Mouse (Mus musculus): ENCODE measurements around the gene Metrnl.
A peak's percentile ranks its signal among the peaks of the same experiment; 100 is the strongest.
"Not testable (repeated sequence)": the region's sequence is repeated elsewhere in the genome, so short reads cannot be mapped to it uniquely, and the experiment has no call there.

Gene Metrnl

DNA sequence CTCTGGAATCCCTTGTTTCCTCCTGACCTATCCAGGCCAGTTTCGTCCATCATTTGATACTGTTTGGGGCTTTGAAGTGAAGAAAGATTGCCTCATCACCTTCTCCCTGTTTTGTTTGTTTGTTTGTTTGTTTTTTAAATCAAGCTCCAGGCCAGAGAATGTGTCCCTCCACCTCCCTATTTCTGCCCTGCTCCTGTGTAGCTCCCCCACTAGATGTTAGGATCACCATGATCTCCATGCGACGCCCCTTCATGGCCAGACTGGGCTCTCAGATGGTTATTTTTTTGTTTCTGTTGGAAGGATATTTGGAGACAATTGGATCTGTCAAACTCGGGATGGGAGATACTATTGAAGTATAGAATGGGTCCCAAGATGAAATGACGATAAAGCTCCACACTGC lies at the start of gene Metrnl:
Metrnl (plus strand) TSS at position 301 of the 400 bp plus-strand sequence.
- no peak for DNase-seq (ENCODE audit: low read depth, low spot score)

GRCm38 (mm10) chr11:121651556-121651955 lies 49.8 kb upstream of the Metrnl start:
- DNase-seq (ENCODE audit: low read depth, low spot score): no peak

GRCm38 (mm10) chr11:121651983-121652382 lies 49.4 kb upstream of the Metrnl start:
- DNase-seq (ENCODE audit: low read depth, low spot score): no peak

DNA sequence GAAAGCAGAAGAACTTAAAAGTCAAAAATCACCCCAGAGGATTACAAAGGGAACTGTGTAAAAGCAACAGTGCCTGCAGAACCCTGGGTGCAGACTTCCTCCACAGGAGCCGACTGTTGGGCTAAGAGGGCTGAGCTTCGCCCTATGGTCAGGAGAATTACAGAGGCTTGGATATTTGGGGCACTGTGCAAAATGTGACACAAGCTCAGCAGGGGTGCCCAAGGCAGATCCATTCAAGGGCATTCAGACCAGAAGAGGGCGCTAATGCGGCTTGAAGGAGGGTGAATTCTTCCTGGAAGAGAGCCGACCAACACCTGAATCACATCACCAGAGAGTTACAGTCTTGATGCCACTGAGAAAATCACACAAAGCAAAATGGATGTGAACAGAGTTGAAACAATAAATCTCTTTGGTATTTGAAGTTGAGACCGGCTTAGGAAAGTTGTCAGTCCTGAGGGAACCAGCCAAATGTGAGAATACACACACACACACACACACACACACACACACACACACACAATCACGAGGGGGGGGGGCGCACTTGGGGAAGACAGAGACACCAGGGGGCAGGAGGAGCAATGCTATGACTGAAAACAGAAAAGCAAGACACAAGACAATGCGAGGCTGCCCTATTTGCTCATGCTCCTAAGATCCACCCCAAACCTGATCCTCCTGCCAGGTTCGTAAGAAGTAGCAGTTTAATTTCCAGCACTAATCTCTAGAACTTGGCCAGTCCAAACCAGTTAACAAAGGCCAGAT lies 48.6 kb upstream of the Metrnl start:
- peak; percentile 83 for DNase-seq (ENCODE audit: low read depth, low spot score)

DNA sequence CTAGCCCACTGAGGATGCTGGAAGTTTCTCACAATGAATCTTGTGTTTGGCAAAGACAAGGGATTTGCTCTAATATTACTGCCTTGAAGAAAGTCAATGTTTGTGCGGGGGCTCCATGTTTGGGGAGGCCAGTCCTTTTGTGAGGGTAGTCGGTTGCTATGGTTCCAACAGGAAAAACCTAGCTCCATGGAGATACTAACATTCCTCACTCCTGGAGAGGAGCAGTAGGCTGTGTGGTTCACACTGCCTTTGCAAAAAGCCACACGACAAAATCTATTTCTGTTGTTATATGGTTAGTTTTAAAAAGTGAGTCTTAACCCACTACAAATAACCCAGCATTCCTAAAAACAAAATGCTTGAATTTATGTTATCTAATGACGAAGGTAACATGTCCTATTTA lies 47.7 kb upstream of the Metrnl start:
- no peak for DNase-seq (ENCODE audit: low read depth, low spot score)

- DNase-seq (ENCODE audit: low read depth, low spot score): no peak
Observed at GRCm38 (mm10) chr11:121654406-121654945, 46.9 kb upstream of the Metrnl start.

- peak; percentile 46 for DNase-seq (ENCODE audit: low read depth, low spot score)
Observed at GRCm38 (mm10) chr11:121655166-121655806, 46.1 kb upstream of the Metrnl start.

DNA sequence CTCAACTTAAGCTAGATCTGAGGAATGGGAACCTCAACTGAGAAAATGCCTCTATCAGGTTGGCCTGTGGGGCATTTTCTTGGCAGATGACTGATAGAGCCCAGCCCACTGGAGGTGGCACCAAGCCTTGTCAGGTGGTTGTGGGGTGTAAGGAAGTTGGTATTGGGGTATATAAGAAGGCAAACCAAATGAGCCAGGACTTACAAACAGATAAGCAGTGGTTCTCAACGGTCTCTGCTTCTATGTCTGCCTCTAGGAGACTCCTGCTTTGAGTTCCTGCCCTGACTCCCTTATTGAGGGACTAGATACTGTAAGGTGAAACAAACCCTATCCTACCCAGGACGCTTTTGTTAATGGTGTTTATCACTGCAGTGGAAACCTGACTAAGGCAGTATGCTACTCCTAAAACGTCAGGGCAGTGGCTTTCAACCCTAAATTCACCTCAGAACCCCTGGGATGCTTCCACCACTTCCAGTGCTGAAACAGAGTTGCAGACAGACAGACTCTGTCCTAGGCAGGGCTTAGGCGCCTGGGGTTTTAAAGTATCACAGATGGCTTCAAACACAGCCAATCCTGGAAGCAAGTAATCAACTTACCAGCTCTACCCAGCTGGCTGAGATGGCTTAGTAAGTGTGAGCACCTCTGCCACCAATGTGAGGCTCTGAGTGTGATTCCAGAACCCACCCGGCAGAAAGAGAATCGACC lies 45.4 kb upstream of the Metrnl start:
- DNase-seq (ENCODE audit: low read depth, low spot score): peak; percentile 21

GRCm38 (mm10) chr11:121658151-121658550 lies 43.2 kb upstream of the Metrnl start:
- DNase-seq (ENCODE audit: low read depth, low spot score): no peak

- not testable (repeated sequence) for DNase-seq (ENCODE audit: low read depth, low spot score)
Observed at GRCm38 (mm10) chr11:121660604-121661003, 40.7 kb upstream of the Metrnl start.

- no peak for DNase-seq (ENCODE audit: low read depth, low spot score)
Observed at GRCm38 (mm10) chr11:121661116-121661515, 40.2 kb upstream of the Metrnl start.

DNA sequence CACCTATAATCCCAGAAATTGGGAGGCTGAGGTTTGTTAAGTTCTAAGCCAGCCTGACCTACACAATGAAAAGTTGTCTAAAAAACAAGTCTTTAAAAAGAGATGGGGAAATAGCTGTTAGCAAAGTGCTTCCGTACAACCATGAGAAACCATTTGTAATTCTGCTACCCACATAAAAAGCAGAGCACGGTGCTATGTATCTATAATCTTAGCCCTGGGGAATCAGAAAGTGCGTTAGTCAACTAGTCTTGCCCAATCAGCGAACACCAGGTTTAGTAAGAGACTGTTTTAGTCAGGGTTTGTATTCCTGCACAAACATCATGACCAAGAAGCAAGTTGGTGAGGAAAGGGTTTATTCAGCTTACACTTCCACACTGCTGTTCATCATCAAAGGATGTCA lies 33.8 kb upstream of the Metrnl start:
- no peak for DNase-seq (ENCODE audit: low read depth, low spot score)

DNA sequence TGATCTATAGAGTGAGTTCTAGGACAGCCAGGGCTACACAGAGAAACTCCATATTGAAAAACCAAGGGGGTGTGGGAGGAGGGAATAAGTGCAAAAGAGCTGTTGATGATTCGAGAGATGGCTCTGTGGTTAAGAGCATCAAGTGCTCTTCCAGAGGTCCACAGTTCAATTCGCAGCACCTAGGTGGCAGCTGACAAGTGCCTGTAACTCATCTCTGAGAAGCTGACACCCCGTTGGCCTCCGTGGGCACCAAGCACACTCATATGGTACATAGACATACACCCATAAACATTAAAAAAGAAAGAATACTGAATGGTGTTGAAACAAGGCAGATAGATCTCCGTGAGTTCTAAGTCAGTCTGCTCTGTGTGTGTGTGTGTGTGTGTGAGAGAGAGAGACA lies 32.6 kb upstream of the Metrnl start:
- no peak for DNase-seq (ENCODE audit: low read depth, low spot score)

- DNase-seq (ENCODE audit: low read depth, low spot score): no peak
Observed at GRCm38 (mm10) chr11:121670926-121671325, 30.4 kb upstream of the Metrnl start.

- DNase-seq (ENCODE audit: low read depth, low spot score): no peak
Observed at GRCm38 (mm10) chr11:121672312-121672989, 28.9 kb upstream of the Metrnl start.

GRCm38 (mm10) chr11:121672990-121673572 lies 28.3 kb upstream of the Metrnl start, which contains the start of gene B3gntl1:
Gene B3gntl1 (minus strand): TSS chr11:121673153.
- DNase-seq (ENCODE audit: low read depth, low spot score): peak; percentile 99

- DNase-seq (ENCODE audit: low read depth, low spot score): no peak
Observed at GRCm38 (mm10) chr11:121673629-121674028, 27.7 kb upstream of the Metrnl start.

GRCm38 (mm10) chr11:121676836-121677235 lies 24.5 kb upstream of the Metrnl start:
- no peak for DNase-seq (ENCODE audit: low read depth, low spot score)

DNA sequence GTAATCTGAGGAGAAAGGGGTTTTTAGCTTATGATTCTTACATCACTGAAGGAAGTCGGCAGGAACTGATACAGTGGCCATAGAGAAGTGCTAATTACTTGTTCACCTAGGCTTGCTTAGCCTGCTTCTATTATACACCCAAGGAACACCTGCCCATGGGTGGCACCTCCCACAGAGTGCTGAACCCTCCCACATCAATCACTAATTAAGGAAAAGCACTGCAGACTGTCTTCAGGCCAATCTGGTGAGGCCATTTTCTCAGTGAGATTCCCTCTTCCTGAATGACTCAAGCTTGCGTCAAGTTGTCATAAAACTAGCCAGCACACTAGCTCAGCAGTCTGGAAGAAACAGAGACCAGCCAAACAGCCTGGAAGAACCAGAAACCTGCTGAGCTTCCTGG lies 21.8 kb upstream of the Metrnl start:
- no peak for DNase-seq (ENCODE audit: low read depth, low spot score)

DNA sequence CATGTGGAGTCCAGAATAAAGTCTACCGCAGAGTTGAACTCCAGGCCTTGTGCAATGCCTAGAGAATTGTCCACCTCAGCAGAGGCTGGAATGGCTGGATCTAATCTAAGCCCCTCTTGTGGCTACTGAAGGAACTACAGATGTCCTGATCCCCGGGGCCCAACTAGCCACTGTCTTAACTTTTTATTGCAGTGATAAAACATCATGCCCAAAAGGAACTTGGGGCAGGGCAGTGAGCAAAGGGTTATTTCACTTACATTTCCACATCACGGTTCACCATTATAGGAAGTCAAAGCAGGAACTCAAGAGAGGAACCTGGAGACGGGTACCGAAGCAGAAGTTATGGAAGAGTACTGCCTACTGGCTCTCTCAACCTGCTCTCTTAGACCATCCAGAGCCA lies 20.6 kb upstream of the Metrnl start:
- peak; percentile 49 for DNase-seq (ENCODE audit: low read depth, low spot score)

DNA sequence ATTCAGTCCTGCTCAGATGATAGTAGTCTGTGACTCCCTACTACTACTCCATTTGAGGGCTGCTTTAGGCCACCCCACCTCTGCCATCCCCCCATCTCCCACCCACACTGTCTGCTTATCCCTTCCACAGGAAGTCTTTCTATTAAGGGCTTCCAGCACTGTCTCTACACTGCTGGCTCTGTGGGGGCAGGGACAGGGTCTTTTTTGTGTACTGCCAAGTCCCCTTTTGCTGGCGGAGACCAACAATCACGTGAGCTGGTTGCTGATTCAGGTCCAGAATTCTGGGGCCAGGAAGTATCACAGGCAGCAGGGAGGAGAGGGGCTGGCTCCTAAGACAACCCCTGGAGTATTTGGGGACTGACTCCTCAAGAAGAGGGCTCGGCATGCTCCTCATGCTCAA lies 18.1 kb upstream of the Metrnl start:
- no peak for DNase-seq (ENCODE audit: low read depth, low spot score)

All from CD4-positive, CD25-positive, alpha-beta regulatory T cell, adult 2 months (primary cell).